Mouse (Mus musculus): ENCODE data around the gene Fcho1. TPM values are rescaled to one million over a fixed set of nuclear protein-coding genes. Genes with fewer than 3 reads are reported as not detected.

Gene Fcho1
- total RNA-seq, 1 experiment from 2014 or later: 17.3 TPM

GRCm38 (mm10) chr8:71670621-71671548 is 54.6 kb downstream of the Fcho1 start:
- no peak for ATAC-seq (replicated peaks; ENCODE audit: insufficient number of reproducible peaks, low FRiP score, low TSS enrichment, poor library complexity, severe bottlenecking)

DNA sequence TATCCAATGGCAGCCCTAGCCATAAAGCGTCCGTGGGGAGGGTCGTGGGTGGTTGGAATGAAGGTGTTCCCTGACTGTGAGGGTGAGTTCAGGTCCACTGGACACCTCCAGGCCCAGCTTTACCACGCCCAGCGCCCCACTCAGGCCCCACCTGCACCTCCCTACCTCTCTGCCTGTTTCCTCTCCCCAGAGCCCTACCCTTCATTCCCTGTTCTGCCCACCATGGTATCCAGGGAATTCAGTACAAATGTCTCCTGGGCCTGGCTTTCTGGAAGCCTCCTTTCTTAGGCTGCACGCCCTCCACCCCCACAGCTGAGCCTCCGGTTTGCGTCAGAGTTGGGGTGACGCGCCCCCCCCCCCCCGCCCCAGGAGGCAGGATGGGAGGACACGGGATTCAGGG is 55.3 kb downstream of the Fcho1 start:
- no peak for ATAC-seq (replicated peaks; ENCODE audit: insufficient number of reproducible peaks, low FRiP score, low TSS enrichment, poor library complexity, severe bottlenecking)

DNA sequence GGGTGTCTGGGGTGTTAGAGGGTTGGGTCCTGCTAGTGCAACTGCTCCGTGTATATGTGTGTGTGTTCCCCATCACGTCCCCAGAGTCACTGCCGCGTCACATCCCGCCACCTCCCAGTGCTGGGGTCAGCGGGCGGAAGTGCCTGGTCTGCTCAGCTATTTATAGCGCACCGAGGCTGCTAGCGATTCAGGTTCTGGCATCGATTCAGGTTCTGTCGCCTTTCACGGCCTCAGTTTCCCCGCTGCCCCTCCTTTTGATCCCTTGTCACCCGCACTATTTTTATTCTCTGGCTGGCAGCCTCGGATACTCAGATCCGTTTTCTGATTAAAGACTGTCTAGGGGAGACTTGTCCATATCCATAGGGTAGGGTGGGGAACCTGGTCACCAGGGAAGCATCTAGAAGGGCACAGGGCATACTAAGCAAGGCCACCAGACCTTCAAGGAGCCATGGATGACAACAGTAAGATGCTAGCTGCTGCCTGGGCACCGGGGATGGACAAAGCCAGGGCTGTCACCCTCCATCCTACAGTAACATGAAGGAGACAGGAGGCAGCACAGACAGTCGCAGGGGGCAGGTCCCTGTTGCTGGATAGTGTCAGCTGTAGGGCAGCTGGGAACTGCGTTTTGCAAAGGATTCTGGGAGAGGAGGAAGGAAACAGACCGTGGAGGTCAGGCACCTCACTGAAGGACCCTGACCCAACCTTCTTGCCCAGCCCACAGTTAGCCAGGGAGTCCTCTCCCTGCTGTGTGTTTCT is 57.1 kb downstream of the Fcho1 start:
- ATAC-seq (replicated peaks; ENCODE audit: insufficient number of reproducible peaks, low FRiP score, low TSS enrichment, poor library complexity, severe bottlenecking): peak; percentile 45

GRCm38 (mm10) chr8:71667256-71667655 is 58.3 kb downstream of the Fcho1 start:
- ATAC-seq (replicated peaks; ENCODE audit: insufficient number of reproducible peaks, low FRiP score, low TSS enrichment, poor library complexity, severe bottlenecking): no peak

- ATAC-seq (replicated peaks; ENCODE audit: insufficient number of reproducible peaks, low FRiP score, low TSS enrichment, poor library complexity, severe bottlenecking): no peak
Observed at GRCm38 (mm10) chr8:71666855-71667254, 58.7 kb downstream of the Fcho1 start.

DNA sequence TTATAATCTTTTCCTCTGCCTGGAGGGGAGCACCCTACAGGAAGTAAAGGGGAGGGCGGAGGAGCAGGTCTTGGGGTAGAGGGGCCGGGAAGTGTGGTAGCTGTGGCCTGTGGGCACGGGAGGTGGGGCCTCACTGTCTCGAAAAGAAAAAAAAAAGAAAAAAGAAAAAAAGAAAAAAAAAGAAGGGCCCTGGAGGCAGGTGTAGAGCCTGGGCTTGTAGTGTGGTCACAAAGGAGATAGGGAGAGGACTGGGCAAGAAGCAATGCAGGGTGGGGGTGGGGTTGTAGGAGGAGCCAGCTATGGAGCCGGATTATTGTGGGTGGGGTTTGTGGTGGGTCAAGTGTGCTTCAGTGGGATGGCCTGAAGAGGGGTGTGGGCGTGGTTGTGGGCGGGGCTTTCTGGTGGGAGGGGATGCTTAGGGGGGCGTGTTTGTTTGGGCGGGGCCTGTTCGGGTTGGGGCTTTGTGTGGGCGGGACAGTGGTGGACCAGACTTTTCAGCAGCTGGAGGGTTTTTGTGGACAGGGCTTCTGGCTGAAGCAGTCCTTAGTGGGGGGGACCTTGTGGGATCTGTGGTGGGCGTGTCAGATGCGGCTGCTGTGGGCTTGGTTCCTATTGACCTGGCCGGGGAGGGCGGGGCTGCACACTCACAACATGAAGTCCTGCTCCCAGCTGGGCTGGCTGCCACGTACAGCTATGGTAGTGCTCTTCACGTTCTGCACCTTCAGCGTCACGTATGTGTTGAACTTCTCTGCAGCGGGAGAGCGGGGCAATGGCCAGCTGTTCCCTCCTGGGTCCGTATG is 60.0 kb downstream of the Fcho1 start:
- ATAC-seq (replicated peaks; ENCODE audit: insufficient number of reproducible peaks, low FRiP score, low TSS enrichment, poor library complexity, severe bottlenecking): no peak

DNA sequence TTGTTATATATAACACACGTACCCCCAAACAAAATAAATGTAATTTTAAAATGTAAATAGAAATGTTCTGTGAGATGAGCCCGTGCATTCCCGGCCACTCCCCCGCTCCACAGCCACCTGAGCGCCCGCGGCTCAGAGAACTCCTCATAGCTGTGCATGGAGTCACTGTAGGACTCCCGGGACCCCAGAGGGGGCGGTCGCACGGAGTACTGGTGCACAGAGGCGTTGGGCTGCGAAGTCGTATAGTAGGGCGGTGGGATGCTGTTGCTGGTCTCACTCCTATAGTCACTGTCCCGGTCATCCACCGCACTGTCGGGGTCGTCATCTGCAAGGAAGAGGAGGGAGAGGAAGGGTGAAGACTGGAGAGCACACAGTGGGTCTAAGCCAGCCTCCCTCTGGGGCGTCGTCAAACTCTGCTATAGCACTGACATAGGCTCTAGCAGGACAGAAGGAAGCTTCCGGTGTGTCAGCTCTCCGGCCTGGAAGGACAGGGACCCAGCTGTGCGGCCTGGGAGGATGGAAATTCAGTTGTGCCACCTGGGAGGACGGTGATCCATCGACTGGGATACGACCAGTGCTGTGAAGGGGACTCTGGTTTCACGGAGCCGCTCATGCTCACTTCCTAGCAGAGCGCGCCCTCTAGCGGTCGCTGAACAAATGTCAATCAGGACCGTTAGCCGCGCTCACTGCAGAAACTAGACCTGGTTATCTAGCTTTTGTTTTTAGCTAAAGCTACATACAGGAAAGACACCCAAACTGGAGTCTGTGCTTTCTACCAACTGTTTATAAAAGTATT is 65.0 kb downstream of the Fcho1 start:
- ATAC-seq (replicated peaks; ENCODE audit: insufficient number of reproducible peaks, low FRiP score, low TSS enrichment, poor library complexity, severe bottlenecking): peak; percentile 59

DNA sequence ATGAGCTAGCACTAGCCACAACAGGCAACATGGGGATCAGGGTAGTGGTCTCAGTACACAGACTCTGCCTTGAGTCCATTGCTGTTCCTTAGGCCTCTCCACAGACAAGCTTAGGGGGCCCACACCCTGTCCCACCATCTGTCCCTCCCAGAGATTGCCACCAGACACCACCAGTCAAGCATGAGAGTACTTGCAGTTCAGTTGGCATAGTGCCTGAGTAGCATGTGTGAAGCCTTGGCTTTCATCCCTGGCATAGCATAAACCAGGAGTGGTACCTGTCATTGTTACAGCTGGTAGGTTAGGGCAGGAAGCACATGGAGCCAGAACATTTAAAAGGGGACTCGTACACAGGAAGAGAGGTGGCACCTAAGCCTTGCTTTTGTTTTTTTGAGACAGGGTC is 65.8 kb downstream of the Fcho1 start:
- no peak for ATAC-seq (replicated peaks; ENCODE audit: insufficient number of reproducible peaks, low FRiP score, low TSS enrichment, poor library complexity, severe bottlenecking)

DNA sequence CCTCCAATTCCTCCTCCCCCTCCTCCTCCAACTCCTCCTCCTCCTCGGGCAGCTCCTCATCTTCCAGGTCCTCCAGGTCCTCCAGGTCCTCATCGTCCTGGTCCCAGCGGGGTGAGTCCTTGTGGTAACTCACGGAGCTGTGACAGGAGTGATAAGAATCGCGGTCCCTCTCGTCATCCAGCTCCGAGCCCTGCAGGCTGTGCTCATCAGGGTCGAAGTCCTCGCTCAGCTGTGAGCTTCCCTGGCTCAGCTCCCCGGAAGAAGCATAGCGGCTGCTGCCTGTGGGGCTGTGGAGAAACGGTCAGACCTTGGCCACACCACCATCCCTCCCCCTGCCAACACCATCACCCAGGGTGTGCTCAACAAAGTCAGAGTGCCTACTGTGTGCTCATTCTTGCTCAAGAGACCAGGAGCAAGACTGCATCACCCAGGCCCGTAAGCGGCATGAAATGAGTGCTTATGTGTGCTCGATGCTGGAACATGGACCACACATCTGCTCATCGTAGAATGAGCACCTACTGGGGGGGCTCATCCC is 66.9 kb downstream of the Fcho1 start:
- no peak for ATAC-seq (replicated peaks; ENCODE audit: insufficient number of reproducible peaks, low FRiP score, low TSS enrichment, poor library complexity, severe bottlenecking)

Other genes with a start within 250 kb of the Fcho1 start
- gene Ano8, start 239.8 kb downstream of the Fcho1 start, total RNA-seq (2017): 4.7 to 11.0 TPM (median 8.5 TPM) in 3 replicates
- gene Gtpbp3, start 237.6 kb downstream of the Fcho1 start, total RNA-seq (2017): 16.0 to 22.2 TPM (median 16.4 TPM) in 3 replicates
- not detected in 3 replicates for gene Plvap, start 214.0 kb downstream of the Fcho1 start, total RNA-seq (2017)
- gene Ccdc194, start 200.0 kb downstream of the Fcho1 start, total RNA-seq (2017): not detected in 3 replicates
- gene Bst2, start 188.3 kb downstream of the Fcho1 start, total RNA-seq (2017): 25.5 to 51.2 TPM (median 32.9 TPM) in 3 replicates
- gene Mvb12a, start 182.8 kb downstream of the Fcho1 start, total RNA-seq (2017): 13.9 to 34.3 TPM (median 20.5 TPM) in 3 replicates
- 0.29 TPM in 1 of 3 replicates, not detected in the others for gene Tmem221, start 166.8 kb downstream of the Fcho1 start, total RNA-seq (2017)
- not detected in 3 replicates for gene Nxnl1, start 159.1 kb downstream of the Fcho1 start, total RNA-seq (2017)
- 0.53 to 1.2 TPM (median 0.76 TPM) in 3 replicates for gene Slc27a1, start 156.8 kb downstream of the Fcho1 start, total RNA-seq (2017)
- 31.2 to 49.8 TPM (median 36.8 TPM) in 3 replicates for gene Pgls, start 133.5 kb downstream of the Fcho1 start, total RNA-seq (2017)
- gene Fam129c, start 128.1 kb downstream of the Fcho1 start, total RNA-seq (2017): 6.3 to 12.8 TPM (median 6.9 TPM) in 3 replicates
- 39.9 to 78.4 TPM (median 65.4 TPM) in 3 replicates for gene Colgalt1, start 114.7 kb downstream of the Fcho1 start, total RNA-seq (2017)
- gene Unc13a, start 54.0 kb downstream of the Fcho1 start, total RNA-seq (2017): 0.21 to 0.97 TPM (median 0.29 TPM) in 3 replicates
- gene Jak3, start 49.4 kb downstream of the Fcho1 start, total RNA-seq (2017): 7.1 to 25.6 TPM (median 11.2 TPM) in 3 replicates
- gene Insl3, start 36.5 kb downstream of the Fcho1 start, total RNA-seq (2017): 14.1 TPM in 1 of 3 replicates, not detected in the others
- 0.29 to 0.75 TPM in 2 of 3 replicates, not detected in the other for gene B3gnt3, start 23.9 kb downstream of the Fcho1 start, total RNA-seq (2017)
- gene Zfp709, start 156.3 kb upstream of the Fcho1 start, total RNA-seq (2017): 9.5 to 30.7 TPM (median 18.6 TPM) in 3 replicates
- 4.1 to 7.5 TPM (median 7.5 TPM) in 3 replicates for gene Zfp882, start 182.9 kb upstream of the Fcho1 start, total RNA-seq (2017)
- 17.3 to 28.3 TPM (median 20.4 TPM) in 3 replicates for gene Zfp617, start 182.9 kb upstream of the Fcho1 start, total RNA-seq (2017)
- gene Zfp961, start 225.3 kb upstream of the Fcho1 start, total RNA-seq (2017): 14.6 to 36.2 TPM (median 26.4 TPM) in 3 replicates